Mouse (Mus musculus) small intestine, adult 2 months (tissue): ENCODE data around the gene Olfr612. TPM values are rescaled to one million over a fixed set of nuclear protein-coding genes. Genes with fewer than 3 reads are reported as not detected.

ENCODE experiments used
- H3K27ac ChIP-seq: fragments of 200-500 bp; 2 replicates; pipeline ENCODE4 v1.5.1; 2012; ENCODE audit warnings: low read depth, low read length, control low read depth, inconsistent platforms; ENCODE audit not compliant: insufficient read depth
- H3K27me3 ChIP-seq: fragments of 200-500 bp; 2 replicates; pipeline ENCODE4 v1.6.1; 2012; ENCODE audit warnings: mild to moderate bottlenecking, moderate library complexity, low read length, inconsistent platforms; ENCODE audit not compliant: control insufficient read depth, insufficient read depth
- H3K36me3 ChIP-seq: fragments of 200-500 bp; 2 replicates; pipeline ENCODE4 v1.6.1; 2012; ENCODE audit warnings: mild to moderate bottlenecking, low read length, control low read depth, inconsistent platforms; ENCODE audit not compliant: control insufficient read depth, insufficient read depth
- H3K4me1 ChIP-seq: fragments of 200-500 bp; 2 replicates; pipeline ENCODE4 v1.6.1; 2012; ENCODE audit warnings: low read length, inconsistent platforms, mixed read lengths; ENCODE audit not compliant: control insufficient read depth, insufficient read depth, insufficient read length
- H3K4me3 ChIP-seq: fragments of 200-500 bp; 2 replicates; pipeline ENCODE4 v1.5.1; 2012; ENCODE audit warnings: low read depth, mild to moderate bottlenecking, control low read depth, inconsistent platforms, low read length, moderate library complexity
- CTCF ChIP-seq: fragments of 200-500 bp; IDR thresholded peaks from 2 replicates; pipeline ENCODE4 v1.5.1; 2012; ENCODE audit warnings: low read depth, mild to moderate bottlenecking, control low read depth, inconsistent platforms, low read length, moderate library complexity, mixed read lengths; ENCODE audit not compliant: insufficient replicate concordance, insufficient read length; ENCODE audit errors: extremely low read depth
- POLR2A ChIP-seq: fragments of 200-500 bp; IDR thresholded peaks from 2 replicates; pipeline ENCODE4 v1.6.1; 2012; ENCODE audit warnings: low read depth, mild to moderate bottlenecking, control low read depth, inconsistent platforms, low read length, moderate library complexity
- WGBS: fragments of 180-500 bp; shearing (Covaris S2); methylation state at CpG from one replicate; pipeline ENCODE4 v1.1.7; 2018; 5-methylcytosine and 5-hydroxymethylcytosine counted together
- polyA plus RNA-seq: library from polyadenylated mRNA; depleted of rRNA; stranded (reverse); fragments of >200 nt; gene quantifications from 2 replicates; pipeline ENCODE4 v1.2.3, GENCODE M21; 2012; rRNA removed

Olfr612 gene
- polyA plus RNA-seq, 1 experiment: not detected

DNA sequence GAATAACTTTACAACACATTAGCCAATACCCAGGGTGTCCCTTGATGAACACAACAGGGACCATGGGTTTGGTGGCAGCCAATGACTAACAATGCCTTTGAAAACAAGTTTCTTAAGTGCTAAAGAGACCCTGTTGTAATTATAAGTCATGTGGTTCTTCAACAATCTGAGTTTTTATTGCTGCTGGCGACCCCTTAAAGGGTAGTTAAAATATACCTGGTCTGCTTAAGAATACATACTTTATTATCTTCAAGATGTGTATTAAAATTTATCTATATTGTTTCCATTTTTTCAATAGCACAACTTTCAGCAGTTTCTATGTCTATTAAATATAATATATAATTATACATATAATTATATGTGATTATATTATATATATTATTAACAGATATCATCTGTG lies 44.6 kb downstream of the Olfr612 start, which contains the start of gene Olfr609:
Olfr609 (minus strand) TSS at position 101 of the 400 bp plus-strand sequence.
- Histone ChIP-seq H3K36me3 (no peaks in the 10 kb centered on the region), H3K27ac (no peak within 1 kb of the TSS), H3K27me3 (no peaks in the 10 kb centered on the region), H3K4me3 (no peak within 1 kb of the TSS), H3K4me1 (no peaks in the 10 kb centered on the region)
- WGBS: 44% methylated on average over 1 of the region's 1 CpGs
- TF ChIP-seq CTCF: no peak
- TF ChIP-seq POLR2A: no peak

Other genes starting within 250 kb of the Olfr612 start
- not detected in 2 replicates for gene Olfr596, start 237.1 kb downstream of the Olfr612 start, polyA plus RNA-seq
- not detected in 2 replicates for gene Olfr597, start 226.4 kb downstream of the Olfr612 start, polyA plus RNA-seq
- not detected in 2 replicates for gene Olfr598, start 219.1 kb downstream of the Olfr612 start, polyA plus RNA-seq
- not detected in 2 replicates for gene Olfr599, start 206.8 kb downstream of the Olfr612 start, polyA plus RNA-seq
- not detected in 2 replicates for gene Olfr600, start 193.0 kb downstream of the Olfr612 start, polyA plus RNA-seq
- not detected in 2 replicates for gene Olfr601, start 180.1 kb downstream of the Olfr612 start, polyA plus RNA-seq
- not detected in 2 replicates for gene Olfr603, start 156.5 kb downstream of the Olfr612 start, polyA plus RNA-seq
- not detected in 2 replicates for gene Usp17lc, start 127.6 kb downstream of the Olfr612 start, polyA plus RNA-seq
- gene Olfr605, start 97.3 kb downstream of the Olfr612 start, polyA plus RNA-seq: not detected in 2 replicates
- not detected in 2 replicates for gene Olfr606, start 93.7 kb downstream of the Olfr612 start, polyA plus RNA-seq
- not detected in 2 replicates for gene Olfr607, start 78.6 kb downstream of the Olfr612 start, polyA plus RNA-seq
- not detected in 2 replicates for gene Olfr608, start 72.8 kb downstream of the Olfr612 start, polyA plus RNA-seq
- gene Olfr609, start 44.7 kb downstream of the Olfr612 start, polyA plus RNA-seq: not detected in 2 replicates
- gene Olfr610, start 30.6 kb downstream of the Olfr612 start, polyA plus RNA-seq: not detected in 2 replicates
- not detected in 2 replicates for gene Olfr611, start 21.9 kb downstream of the Olfr612 start, polyA plus RNA-seq
- gene Olfr613, start 5.4 kb upstream of the Olfr612 start, polyA plus RNA-seq: not detected in 2 replicates
- gene Olfr615, start 13.4 kb upstream of the Olfr612 start, polyA plus RNA-seq: not detected in 2 replicates
- gene Olfr616, start 26.4 kb upstream of the Olfr612 start, polyA plus RNA-seq: not detected in 2 replicates
- not detected in 2 replicates for gene Olfr617, start 30.3 kb upstream of the Olfr612 start, polyA plus RNA-seq
- not detected in 2 replicates for gene Olfr618, start 47.4 kb upstream of the Olfr612 start, polyA plus RNA-seq
- gene Olfr619, start 57.9 kb upstream of the Olfr612 start, polyA plus RNA-seq: not detected in 2 replicates
- gene Olfr620, start 69.8 kb upstream of the Olfr612 start, polyA plus RNA-seq: not detected in 2 replicates
- not detected in 2 replicates for gene Olfr622, start 100.0 kb upstream of the Olfr612 start, polyA plus RNA-seq
- gene Olfr623, start 121.0 kb upstream of the Olfr612 start, polyA plus RNA-seq: not detected in 2 replicates
- gene Olfr624, start 128.5 kb upstream of the Olfr612 start, polyA plus RNA-seq: not detected in 2 replicates
- gene Olfr625-ps1, start 140.0 kb upstream of the Olfr612 start, polyA plus RNA-seq: not detected in 2 replicates
- gene Olfr243, start 172.0 kb upstream of the Olfr612 start, polyA plus RNA-seq: not detected in 2 replicates
- not detected in 2 replicates for gene Olfr628, start 187.7 kb upstream of the Olfr612 start, polyA plus RNA-seq
- not detected in 2 replicates for gene Olfr629, start 202.2 kb upstream of the Olfr612 start, polyA plus RNA-seq
- not detected in 2 replicates for gene Olfr630, start 214.6 kb upstream of the Olfr612 start, polyA plus RNA-seq
- not detected in 2 replicates for gene Olfr69, start 228.9 kb upstream of the Olfr612 start, polyA plus RNA-seq
- not detected in 2 replicates for gene Olfr68, start 237.0 kb upstream of the Olfr612 start, polyA plus RNA-seq
- not detected in 2 replicates for gene Olfr67, start 249.1 kb upstream of the Olfr612 start, polyA plus RNA-seq